Mouse (Mus musculus): ENCODE data around the gene Asxl2. TPM values are rescaled to one million over a fixed set of nuclear protein-coding genes. Genes with fewer than 3 reads are reported as not detected.

Gene Asxl2
- total RNA-seq, 2 experiments from 2014 or later, result 64.1 to 76.3 TPM

- ATAC-seq (replicated peaks; ENCODE audit: low FRiP score, poor library complexity, severe bottlenecking), result no peak
Measured at GRCm38 (mm10) chr12:3539605-3540004, 112.9 kb downstream of the Asxl2 start.

GRCm38 (mm10) chr12:3540871-3541270 is 114.2 kb downstream of the Asxl2 start:
- no peak for ATAC-seq (replicated peaks; ENCODE audit: low FRiP score, poor library complexity, severe bottlenecking)

GRCm38 (mm10) chr12:3545451-3545850 is 118.8 kb downstream of the Asxl2 start:
- ATAC-seq (replicated peaks; ENCODE audit: low FRiP score, poor library complexity, severe bottlenecking), result no peak

- ATAC-seq (replicated peaks; ENCODE audit: low FRiP score, poor library complexity, severe bottlenecking), result no peak
Measured at GRCm38 (mm10) chr12:3546121-3546658, 119.5 kb downstream of the Asxl2 start.

GRCm38 (mm10) chr12:3546781-3547180 is 120.1 kb downstream of the Asxl2 start:
- no peak for ATAC-seq (replicated peaks; ENCODE audit: low FRiP score, poor library complexity, severe bottlenecking)

GRCm38 (mm10) chr12:3547506-3547905 is 120.8 kb downstream of the Asxl2 start:
- no peak for ATAC-seq (replicated peaks; ENCODE audit: low FRiP score, poor library complexity, severe bottlenecking)

GRCm38 (mm10) chr12:3547911-3548310 is 121.3 kb downstream of the Asxl2 start:
- ATAC-seq (replicated peaks; ENCODE audit: low FRiP score, poor library complexity, severe bottlenecking), result no peak

GRCm38 (mm10) chr12:3548582-3549211 is 122.0 kb downstream of the Asxl2 start:
- ATAC-seq (replicated peaks; ENCODE audit: low FRiP score, poor library complexity, severe bottlenecking), result no peak

GRCm38 (mm10) chr12:3550280-3550679 is 123.6 kb downstream of the Asxl2 start:
- ATAC-seq (replicated peaks; ENCODE audit: low FRiP score, poor library complexity, severe bottlenecking), result no peak

Other genes starting within 250 kb of the Asxl2 start
- 110 and 132 TPM in 2 replicates for gene Rab10, start 116.9 kb upstream of the Asxl2 start, total RNA-seq (2015; ENCODE audit: low replicate concordance)
- gene Rab10, start 116.9 kb upstream of the Asxl2 start, total RNA-seq (2017; ENCODE audit: low replicate concordance), result 101 and 116 TPM in 2 replicates
- not detected in 2 replicates for gene Kif3c, start 61.7 kb upstream of the Asxl2 start, total RNA-seq (2015; ENCODE audit: low replicate concordance)
- gene Kif3c, start 61.7 kb upstream of the Asxl2 start, total RNA-seq (2017; ENCODE audit: low replicate concordance), result 0.13 and 1.7 TPM in 2 replicates
- 56.2 and 72.1 TPM in 2 replicates for gene Dtnb, start 145.5 kb downstream of the Asxl2 start, total RNA-seq (2015; ENCODE audit: low replicate concordance)
- gene Dtnb, start 145.5 kb downstream of the Asxl2 start, total RNA-seq (2017; ENCODE audit: low replicate concordance), result 54.9 and 101 TPM in 2 replicates

Data from erythroid progenitor cell, adult 5-6 weeks (primary cell).